Mouse (Mus musculus) neural tube, embryonic 14.5 days (tissue): ENCODE results near the gene Smg1. TPM values are rescaled to one million over a fixed set of nuclear protein-coding genes. Genes with fewer than 3 reads are reported as not detected.

ENCODE experiments used
- ATAC-seq: fragments of 200-750 bp; cut with Nextera tagmentation; 2 replicates; pipeline ENCODE4 v1.8.0; 2017; ENCODE audit warnings: low read depth, mild to moderate bottlenecking, moderate TSS enrichment, moderate library complexity
- H3K27ac ChIP-seq: fragments of 300-500 bp; sonication (generic); 2 replicates; pipeline ENCODE4 v1.5.1; 2014; ENCODE audit warnings: low read depth, mild to moderate bottlenecking, control low read depth, low read length, moderate library complexity, mixed read lengths
- H3K27me3 ChIP-seq: fragments of 300-500 bp; sonication (generic); 2 replicates; pipeline ENCODE4 v1.6.1; 2014; ENCODE audit warnings: low read length; ENCODE audit not compliant: control insufficient read depth, insufficient read depth
- H3K36me3 ChIP-seq: fragments of 300-500 bp; sonication (generic); 2 replicates; pipeline ENCODE4 v1.6.1; 2014; ENCODE audit warnings: low read length, mixed read lengths; ENCODE audit not compliant: control insufficient read depth, insufficient read depth
- H3K4me1 ChIP-seq: fragments of 300-500 bp; sonication (generic); 2 replicates; pipeline ENCODE4 v1.6.1; 2014; ENCODE audit warnings: low read length; ENCODE audit not compliant: control insufficient read depth, insufficient read depth
- H3K4me2 ChIP-seq: fragments of 300-500 bp; sonication (generic); 2 replicates; pipeline ENCODE4 v1.6.1; 2014; ENCODE audit warnings: mild to moderate bottlenecking, low read depth, low read length, control low read depth
- H3K4me3 ChIP-seq: fragments of 300-500 bp; sonication (generic); 2 replicates; pipeline ENCODE4 v1.5.1; 2014; ENCODE audit warnings: low read depth, low read length, control low read depth, mixed read lengths
- H3K9ac ChIP-seq: fragments of 300-500 bp; sonication (generic); replicated peaks from 2 replicates; pipeline ENCODE4 v1.6.1; 2014; ENCODE audit warnings: low read depth, mild to moderate bottlenecking, control low read depth, low read length, mixed read lengths
- H3K9me3 ChIP-seq: fragments of 300-500 bp; sonication (generic); 2 replicates; pipeline ENCODE4 v1.6.1; 2016; ENCODE audit warnings: low read length; ENCODE audit not compliant: control insufficient read depth
- WGBS: fragments of 180-500 bp; shearing (Covaris S2); extraction: QIAGEN DNeasy Blood & Tissue Kit; methylation state at CpG from one replicate; pipeline ENCODE4 v1.1.7; 2014; 5-methylcytosine and 5-hydroxymethylcytosine counted together
- polyA plus RNA-seq: library from polyadenylated mRNA; unstranded; fragments of >200 nt; fragmentation: Nextera tagmentation; extraction: Ambion mirVana; gene quantifications from 2 replicates; pipeline ENCODE4 v1.2.1, GENCODE M21; 2014

The Smg1 gene
- 23.6 and 37.4 TPM in 2 replicates for polyA plus RNA-seq

DNA sequence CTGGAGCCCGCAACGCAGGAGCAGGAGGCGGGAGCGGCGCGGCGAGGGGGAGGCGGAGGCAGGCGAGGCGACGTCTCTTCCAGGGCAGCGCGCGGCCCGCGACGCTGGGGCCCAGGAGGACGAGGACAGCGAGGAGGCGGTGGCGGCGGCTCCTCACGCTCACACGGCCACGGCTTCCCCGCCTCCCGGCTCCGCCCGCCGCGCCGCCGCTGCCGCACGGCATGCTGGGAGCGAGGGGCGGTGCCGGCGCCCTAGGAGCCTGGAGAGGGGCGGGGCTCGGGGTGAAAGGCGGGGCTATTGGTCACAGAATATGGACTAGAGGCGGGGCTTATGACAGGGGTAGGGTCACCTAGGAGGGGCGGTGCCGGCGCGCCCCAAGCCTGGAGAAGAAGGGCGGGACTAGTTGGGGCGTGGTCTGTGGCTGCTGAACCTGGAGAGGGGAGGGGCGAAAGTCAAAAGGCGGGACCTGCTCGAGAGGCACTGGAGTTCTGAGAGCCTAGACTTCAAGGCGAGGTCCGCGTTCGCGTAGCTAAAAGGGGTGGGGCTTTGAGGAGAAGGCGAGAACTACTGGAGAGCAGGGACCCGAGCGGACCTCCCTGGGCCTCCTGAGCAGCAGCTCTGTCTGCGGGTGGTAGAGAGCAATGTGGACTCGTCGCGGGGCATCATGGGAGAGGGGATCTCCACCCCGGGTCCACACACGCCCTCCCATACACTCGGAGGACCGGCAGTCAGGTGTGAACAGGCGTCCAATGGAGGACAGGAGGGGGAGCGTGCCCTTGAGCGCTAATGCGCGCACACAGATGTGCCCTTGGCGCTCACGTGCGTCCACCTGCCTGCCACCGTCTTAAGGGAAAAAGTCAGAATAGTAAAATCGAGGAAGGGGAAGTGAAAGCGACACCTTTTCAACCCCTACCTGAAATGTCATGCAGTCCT lies at the start of gene Smg1:
Gene Smg1, minus strand, starts transcription at position 218 of the 933 bp plus-strand sequence.
- Histone ChIP-seq H3K27ac (peak within 1 kb of the TSS; percentile 90), H3K27me3 (no peaks in the 10 kb centered on the region), H3K4me3 (peak within 1 kb of the TSS; percentile 96), H3K36me3 (no peaks in the 10 kb centered on the region), H3K4me1 (peaks cover 11% of the 10 kb centered on the region), H3K4me2 (peak within 1 kb of the TSS; percentile 58), H3K9ac (peak within 1 kb of the TSS; percentile 93), H3K9me3 (no peaks in the 10 kb centered on the region)
- 2% methylated on average over 66 of the region's 79 CpGs for WGBS
- ATAC-seq, result peak; percentile 94

DNA sequence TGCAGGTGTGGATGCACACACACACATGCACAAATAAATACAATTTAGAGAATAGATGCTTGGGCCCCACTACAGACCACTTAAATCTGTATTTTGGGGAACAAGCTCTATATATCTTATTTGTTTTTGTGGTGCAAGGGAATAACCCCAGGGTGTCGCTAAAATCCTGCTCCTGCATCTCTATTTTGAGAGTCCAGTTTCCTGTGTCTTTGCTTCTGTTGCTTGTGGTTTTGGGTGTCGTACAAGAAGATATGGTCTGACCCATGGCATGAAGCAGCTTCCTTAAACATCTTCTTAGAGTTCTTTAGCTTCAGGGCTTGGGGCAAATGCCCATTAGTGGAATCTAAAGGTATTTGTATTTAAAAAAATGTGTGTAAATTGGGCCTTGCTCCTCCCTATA lies 39.7 kb upstream of the Smg1 start:
- 83% methylated on average over 2 of the region's 2 CpGs for WGBS
- H3K27ac ChIP-seq, result no peak overlapping the region
- no peak for ATAC-seq

DNA sequence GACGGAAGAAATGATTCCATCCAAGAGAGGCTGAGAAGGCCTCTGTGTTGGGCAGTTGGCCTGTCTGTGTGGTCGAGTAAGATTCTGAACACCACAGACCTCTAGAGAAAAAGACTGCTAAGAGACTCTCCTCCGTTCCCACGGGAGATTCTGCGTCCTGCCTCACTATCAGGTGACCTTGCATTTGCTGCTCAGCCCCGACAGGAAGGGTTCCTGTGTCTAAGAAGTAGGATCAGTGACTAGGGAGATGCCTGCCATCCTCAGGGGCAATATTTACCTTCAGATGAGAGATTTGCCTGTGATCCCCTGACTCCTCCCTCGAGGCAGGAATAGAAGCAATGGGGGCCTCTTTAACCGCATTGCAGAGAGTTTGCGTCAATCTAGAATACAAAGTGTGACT lies 39.1 kb upstream of the Smg1 start:
- ATAC-seq, result no peak
- Histone ChIP-seq H3K9me3 (no peaks in the 10 kb centered on the region), H3K9ac (no peak overlapping the region), H3K27ac (no peak overlapping the region), H3K4me1 (no peaks in the 10 kb centered on the region), H3K4me3 (no peak overlapping the region), H3K27me3 (no peaks in the 10 kb centered on the region), H3K4me2 (no peak overlapping the region), H3K36me3 (no peaks in the 10 kb centered on the region)
- WGBS, result 86% methylated on average over 9 of the region's 9 CpGs

More for the DNA sequence above, 39.7 kb upstream of the Smg1 start:
- Histone ChIP-seq H3K9me3 (no peaks in the 10 kb centered on the region), H3K36me3 (no peaks in the 10 kb centered on the region), H3K27me3 (no peaks in the 10 kb centered on the region), H3K4me3 (no peak overlapping the region), H3K4me1 (no peaks in the 10 kb centered on the region), H3K4me2 (no peak overlapping the region), H3K9ac (no peak overlapping the region)

DNA sequence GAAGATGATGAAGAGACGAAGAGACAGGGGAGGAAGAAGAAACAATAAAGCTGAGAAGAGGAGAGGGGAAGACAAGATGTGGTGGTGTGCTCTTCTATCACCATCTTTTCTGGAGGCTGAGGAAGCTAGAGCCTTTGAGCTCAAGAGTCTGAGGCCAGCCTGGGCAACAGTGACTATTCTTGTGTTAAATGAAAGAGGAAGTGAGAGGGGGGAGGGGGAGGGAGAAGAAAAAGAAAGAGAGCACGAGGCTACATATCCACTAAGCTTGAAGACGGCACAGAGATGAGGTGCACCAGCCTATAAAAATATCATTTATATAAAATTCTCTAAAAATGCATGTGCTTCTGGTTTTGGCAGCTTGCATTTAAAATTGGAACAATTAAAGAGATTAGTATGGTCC lies 36.1 kb upstream of the Smg1 start:
- ATAC-seq, result no peak
- 60% methylated on average over 3 of the region's 3 CpGs for WGBS
- H3K4me3 ChIP-seq, result no peak overlapping the region
- H3K9me3 ChIP-seq, result no peaks in the 10 kb centered on the region
- no peaks in the 10 kb centered on the region for H3K27me3 ChIP-seq
- no peaks in the 10 kb centered on the region for H3K36me3 ChIP-seq
- no peak overlapping the region for H3K9ac ChIP-seq
- H3K4me1 ChIP-seq, result no peaks in the 10 kb centered on the region
- no peak overlapping the region for H3K27ac ChIP-seq
- no peak overlapping the region for H3K4me2 ChIP-seq

DNA sequence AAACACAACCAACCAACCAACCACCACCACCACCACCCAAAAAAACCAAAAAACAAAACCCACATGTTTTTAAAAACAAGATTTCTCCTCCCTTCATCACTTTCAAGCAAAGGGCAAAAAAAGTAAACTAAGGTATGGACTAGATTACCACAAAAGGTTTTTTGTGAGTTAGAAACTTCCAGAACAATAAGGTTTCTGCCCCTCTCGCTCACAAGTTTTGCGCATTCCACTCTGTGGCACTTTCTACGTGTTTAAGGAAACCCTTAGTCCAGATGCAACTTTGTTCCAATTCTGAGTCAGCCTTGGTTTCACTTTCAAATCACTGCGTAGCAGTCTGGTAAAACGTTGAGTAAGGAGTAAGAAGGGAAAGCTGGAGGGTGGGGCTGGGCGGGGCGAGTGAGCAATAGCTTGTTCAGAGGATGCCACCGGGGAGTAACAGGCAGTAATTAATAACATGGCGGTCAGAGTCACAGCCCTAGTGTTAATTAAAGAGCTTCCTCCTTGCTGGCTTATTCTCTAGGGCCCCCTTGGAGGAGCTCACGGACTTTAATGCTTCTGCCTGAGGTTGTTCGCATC lies 34.0 kb upstream of the Smg1 start:
- Histone ChIP-seq H3K36me3 (no peaks in the 10 kb centered on the region), H3K9me3 (no peaks in the 10 kb centered on the region), H3K27ac (no peak overlapping the region), H3K4me2 (no peak overlapping the region), H3K4me1 (no peaks in the 10 kb centered on the region), H3K9ac (no peak overlapping the region), H3K27me3 (no peaks in the 10 kb centered on the region), H3K4me3 (no peak overlapping the region)
- WGBS, result 45% methylated on average over 11 of the region's 11 CpGs
- no peak; the same call in 1 of the 2 replicates for ATAC-seq

DNA sequence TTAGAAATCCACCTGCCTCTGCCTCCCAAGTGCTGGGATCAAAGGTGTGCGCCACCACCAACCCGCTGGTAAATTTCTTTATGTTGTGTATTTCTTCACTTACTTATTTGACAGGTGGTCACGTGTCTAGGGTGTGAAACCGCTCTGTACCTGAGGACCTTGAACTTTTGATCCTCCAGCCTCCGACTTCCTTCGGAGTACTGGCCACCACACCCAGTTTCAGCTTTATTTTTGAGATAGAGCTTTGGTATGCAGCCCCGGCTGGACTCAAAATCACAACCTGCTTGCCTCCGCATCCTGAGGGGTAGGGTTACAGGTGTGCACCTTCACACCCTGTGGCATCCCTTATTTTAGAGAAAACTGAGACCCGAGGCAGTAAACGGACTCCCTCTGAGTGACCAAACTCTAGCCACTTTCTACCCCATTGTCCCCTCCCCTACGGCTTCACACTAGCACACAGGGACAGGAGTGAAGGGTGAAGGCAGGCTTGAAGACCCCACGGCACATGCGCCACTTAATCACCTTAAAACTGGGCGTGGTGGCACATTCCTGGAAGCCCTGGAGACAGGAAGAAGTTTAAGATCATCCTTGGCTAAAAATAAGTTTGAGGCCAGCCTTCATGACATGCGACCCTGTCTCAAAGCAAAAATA lies 33.3 kb upstream of the Smg1 start:
- no peak overlapping the region for H3K4me2 ChIP-seq
- H3K4me1 ChIP-seq, result no peaks in the 10 kb centered on the region
- no peaks in the 10 kb centered on the region for H3K36me3 ChIP-seq
- H3K27ac ChIP-seq, result no peak overlapping the region
- WGBS, result 92% methylated on average over 15 of the region's 15 CpGs
- H3K27me3 ChIP-seq, result no peaks in the 10 kb centered on the region
- H3K4me3 ChIP-seq, result no peak overlapping the region
- H3K9me3 ChIP-seq, result no peaks in the 10 kb centered on the region
- H3K9ac ChIP-seq, result no peak overlapping the region
- no peak for ATAC-seq

DNA sequence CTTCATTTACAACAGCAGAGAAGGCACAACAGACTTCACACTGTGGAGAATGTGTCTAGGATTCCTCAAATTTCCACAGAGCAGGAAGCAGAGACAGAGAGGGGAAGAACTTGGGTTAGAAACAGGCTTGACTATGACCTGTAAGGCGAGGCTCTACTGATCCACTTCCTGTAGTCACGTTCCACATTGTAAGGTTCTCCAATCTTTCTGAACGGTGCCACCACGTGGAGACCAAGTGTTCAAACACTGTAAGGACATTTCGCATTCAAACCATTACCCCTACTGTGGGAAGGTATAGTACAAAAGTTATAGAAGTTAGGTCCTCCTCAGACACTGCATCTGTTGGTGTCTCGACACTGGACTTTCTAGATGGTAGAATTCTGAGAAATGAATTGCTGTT lies 31.8 kb upstream of the Smg1 start:
- no peak overlapping the region for H3K27ac ChIP-seq
- no peak overlapping the region for H3K4me2 ChIP-seq
- H3K36me3 ChIP-seq, result no peaks in the 10 kb centered on the region
- H3K4me1 ChIP-seq, result no peaks in the 10 kb centered on the region
- WGBS, result 86% methylated on average over 6 of the region's 6 CpGs
- H3K4me3 ChIP-seq, result no peak overlapping the region
- ATAC-seq, result no peak
- no peaks in the 10 kb centered on the region for H3K27me3 ChIP-seq
- no peak overlapping the region for H3K9ac ChIP-seq
- H3K9me3 ChIP-seq, result no peaks in the 10 kb centered on the region

DNA sequence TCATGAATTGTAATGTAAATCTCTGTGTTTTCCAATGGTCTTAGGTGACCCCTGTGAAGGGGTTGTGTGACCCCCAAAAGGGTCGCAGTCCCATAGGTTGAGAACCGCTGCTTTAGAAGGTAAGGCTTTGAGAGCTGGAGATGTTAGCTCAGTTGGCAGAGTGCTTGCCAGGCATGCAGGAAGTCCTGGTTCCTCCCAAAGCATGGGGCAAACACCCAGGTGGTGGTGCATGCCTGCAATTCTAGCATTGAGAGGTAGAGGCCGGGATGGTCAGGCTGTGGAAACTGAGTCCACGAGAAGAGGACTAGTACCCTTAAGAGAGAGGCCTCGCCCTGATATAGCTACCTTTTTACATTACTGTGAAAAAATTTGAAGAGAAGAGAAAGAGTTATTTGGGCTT lies 31.4 kb upstream of the Smg1 start:
- H3K27ac ChIP-seq, result no peak overlapping the region
- ATAC-seq, result no peak
- H3K9ac ChIP-seq, result no peak overlapping the region
- H3K9me3 ChIP-seq, result no peaks in the 10 kb centered on the region
- H3K4me2 ChIP-seq, result no peak overlapping the region
- no peaks in the 10 kb centered on the region for H3K27me3 ChIP-seq
- H3K4me3 ChIP-seq, result no peak overlapping the region
- WGBS, result 94% methylated on average over 5 of the region's 5 CpGs
- no peaks in the 10 kb centered on the region for H3K4me1 ChIP-seq
- no peaks in the 10 kb centered on the region for H3K36me3 ChIP-seq

DNA sequence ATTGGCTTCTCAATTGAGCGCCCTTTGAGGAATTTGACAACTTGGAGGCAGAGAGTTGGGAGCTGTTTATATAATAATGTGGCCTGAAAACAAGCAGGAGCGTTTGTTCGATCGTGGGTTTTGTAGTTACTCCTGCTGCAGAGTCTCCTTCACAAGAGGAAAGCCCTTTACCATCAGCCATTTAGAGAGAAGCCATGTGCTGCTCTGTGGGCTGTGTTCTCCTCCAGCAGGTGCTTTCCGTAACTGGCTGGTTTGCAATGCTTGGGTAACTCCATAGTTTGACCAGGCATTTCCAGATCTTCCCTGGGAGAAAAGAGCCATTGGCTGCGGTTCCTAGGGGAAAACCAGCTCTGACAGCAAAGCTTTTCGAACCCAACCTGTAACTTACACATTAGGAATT lies 30.7 kb upstream of the Smg1 start:
- ATAC-seq, result no peak
- Histone ChIP-seq H3K9ac (no peak overlapping the region), H3K4me1 (no peaks in the 10 kb centered on the region), H3K9me3 (no peaks in the 10 kb centered on the region), H3K27ac (no peak overlapping the region), H3K27me3 (no peaks in the 10 kb centered on the region), H3K4me3 (no peak overlapping the region), H3K4me2 (no peak overlapping the region), H3K36me3 (no peaks in the 10 kb centered on the region)
- whole genome bisulfite sequencing, result 65% methylated on average over 7 of the region's 7 CpGs
